Mouse (Mus musculus): Measurements from ENCODE around the gene Tcstv3.

GRCm38 (mm10) chr13:120278784-120279183, 37.9 kb upstream of the Tcstv3 start:
- no peak for TF ChIP-seq CTCF (IDR thresholded peaks at IDR 0.05; ENCODE audit: low read depth, low read length)
- TF ChIP-seq POLR2A (IDR thresholded peaks at IDR 0.05; ENCODE audit: borderline replicate concordance, low read depth, low read length): no peak

Measured in bone marrow macrophage, adult 2 months (primary cell).